Mouse (Mus musculus) thymus, adult 2 months (tissue): ENCODE data around the gene Trpt1.

Source experiments
- CTCF ChIP-seq: fragments of 200-500 bp; IDR thresholded peaks from 2 replicates; pipeline ENCODE4 v1.5.1; 2012; ENCODE audit warnings: mild to moderate bottlenecking, control low read depth, low read length, moderate library complexity, borderline replicate concordance; ENCODE audit not compliant: control insufficient read depth, poor library complexity, insufficient read depth; ENCODE audit errors: extremely low read depth
- POLR2A ChIP-seq: fragments of 200-500 bp; IDR thresholded peaks from 2 replicates; pipeline ENCODE4 v1.6.1; 2012; ENCODE audit warnings: mild to moderate bottlenecking, low read length, control low read depth, moderate library complexity; ENCODE audit not compliant: control insufficient read depth, poor library complexity, insufficient read depth; ENCODE audit errors: extremely low read depth

- TF ChIP-seq CTCF (no peak), POLR2A (no peak)
Observed at GRCm38 (mm10) chr19:6972247-6972917, 23.5 kb upstream of the Trpt1 start.
